Mouse (Mus musculus) T-cell, adult 66 days (primary cell): ENCODE results near the gene Olfr1414. TPM values are rescaled to one million over a fixed set of nuclear protein-coding genes. Genes with fewer than 3 reads are reported as not detected.

Source experiments
- total RNA-seq, 2 experiments: library from RNA; stranded (reverse); gene quantifications; 3 replicates in 1 of 2; 4 replicates in 1 of 2; pipeline ENCODE4 v1.2.4; 2023

The Olfr1414 gene
- total RNA-seq: not detected

GRCm38 (mm10) chr1:92518561-92518960 lies at the start of gene Olfr1414:
Gene Olfr1414 (minus strand): TSS chr1:92518661.

GRCm38 (mm10) chr1:92496001-92496400 lies 22.5 kb downstream of the Olfr1414 start, which contains the start of gene Olfr1415:
Gene Olfr1415 (minus strand): TSS chr1:92496101.

GRCm38 (mm10) chr1:92485013-92485412 lies 33.4 kb downstream of the Olfr1414 start, which contains the start of gene Olfr1416:
Gene Olfr1416 (minus strand): TSS chr1:92485113.

GRCm38 (mm10) chr1:92473165-92474041 lies 45.1 kb downstream of the Olfr1414 start, which contains the start of gene Ndufa10:
Gene Ndufa10 (minus strand): TSS chr1:92473860.

Other genes starting within 250 kb of the Olfr1414 start
- gene Ndufa10, start 44.8 kb downstream of the Olfr1414 start, total RNA-seq: 100 to 1,000 TPM; 162 to 166 TPM
- not detected for gene Olfr1416, start 33.5 kb downstream of the Olfr1414 start, total RNA-seq
- gene Olfr1415, start 22.6 kb downstream of the Olfr1414 start, total RNA-seq: not detected
- not detected for gene Olfr1413, start 52.7 kb upstream of the Olfr1414 start, total RNA-seq
- not detected for gene Olfr1412, start 67.1 kb upstream of the Olfr1414 start, total RNA-seq
- not detected for gene Olfr1411, start 75.8 kb upstream of the Olfr1414 start, total RNA-seq
- gene Olfr1410, start 87.1 kb upstream of the Olfr1414 start, total RNA-seq: not detected
- not detected for gene Olfr12, start 99.1 kb upstream of the Olfr1414 start, total RNA-seq
- 100 to 1,000 TPM; 105 to 111 TPM for gene Cops9, start 123.3 kb upstream of the Olfr1414 start, total RNA-seq
- not detected for gene Otos, start 130.2 kb upstream of the Olfr1414 start, total RNA-seq